In the genomic region with DNA sequence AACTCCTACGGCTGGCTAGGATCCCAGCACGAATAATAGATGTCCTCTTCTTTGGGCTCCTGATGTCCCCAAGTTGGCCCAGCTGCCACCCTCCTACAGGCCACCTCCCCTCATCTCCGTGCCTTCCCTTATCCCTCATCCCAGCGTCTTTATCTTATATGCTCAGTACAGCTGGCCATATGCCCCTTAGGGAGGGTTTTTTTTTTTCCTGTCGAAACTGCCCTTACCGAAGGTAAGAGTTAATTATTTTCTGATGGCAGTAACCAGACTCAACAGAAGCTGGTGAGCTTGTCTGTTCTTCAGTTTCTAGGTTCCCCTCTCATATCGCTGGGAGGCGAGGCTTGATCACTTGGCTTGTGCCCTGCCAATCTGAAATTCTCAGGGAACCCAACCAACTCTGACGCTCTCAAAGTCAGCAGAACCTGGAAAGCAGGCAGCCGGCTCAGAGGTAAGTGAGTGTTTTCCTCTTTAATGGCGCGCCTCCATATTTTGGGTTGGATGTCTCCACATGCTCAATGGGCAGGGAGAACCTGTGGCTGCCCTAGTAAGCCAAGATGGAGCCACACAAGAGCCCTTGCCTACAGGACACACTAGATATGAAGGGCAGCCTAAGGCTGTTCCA, we compare ENCODE assay signal across 25 mouse cellular contexts. TPM values are rescaled to one million over a fixed set of nuclear protein-coding genes. Genes with fewer than 3 reads are reported as not detected.
A peak's percentile ranks its signal among the peaks of the same experiment; 100 is the strongest.
DNase-seq lines count a peak whose midpoint lies in the region; ATAC-seq and TF ChIP-seq lines count a peak whose summit lies in the region.
"Had no signal": no experiment of that assay in that cellular context is flagged by ENCODE, and none has a peak within 500 bp of the region (broad histone marks: within the 10 kb centered on the region; RNA-seq: fewer than 3 reads in every experiment).

A gene (plus strand): TSS at position 164 of the 622 bp plus-strand sequence.

- TF ChIP-seq POLR2A in bone marrow, adult 2 months (IDR thresholded peaks at IDR 0.05; ENCODE audit: borderline replicate concordance, control insufficient read depth, low read depth, low read length), result no peak

- intact Hi-C loops in gastrocnemius, postnatal 14 days (cut with DNase I; ENCODE audit: low total_unique reads), result no loop called here

- H3K36me3 ChIP-seq in liver, embryonic 11.5 days (ENCODE audit: control insufficient read depth, insufficient read depth, low read length), result no peaks in the 10 kb centered on the region
- H3K36me3 ChIP-seq: G1E; heart, embryonic 13.5 days; limb, embryonic 12.5 days; midbrain, embryonic 10.5 days; neural tube, embryonic 13.5 days had no signal

- no peaks in the 10 kb centered on the region for H3K9me3 ChIP-seq in liver, embryonic 11.5 days (ENCODE audit: control insufficient read depth, low read length)
- H3K9me3 ChIP-seq: G1E; heart, embryonic 13.5 days; limb, embryonic 12.5 days; midbrain, embryonic 10.5 days; neural tube, embryonic 13.5 days had no signal

- H3K4me1 ChIP-seq in bone marrow, adult 2 months (ENCODE audit: control insufficient read depth, insufficient read depth, low read length), result peaks cover 1% of the 10 kb centered on the region; the same call in 1 of the 2 replicates
- peaks cover 36% of the 10 kb centered on the region for H3K4me1 ChIP-seq in liver, embryonic 11.5 days (replicated peaks; ENCODE audit: control insufficient read depth, insufficient read depth, low read length)

- H3K9ac ChIP-seq in liver, embryonic 11.5 days (ENCODE audit: low read depth, low read length), result peak within 1 kb of the TSS; percentile 67
- H3K9ac ChIP-seq: heart, embryonic 13.5 days; limb, embryonic 12.5 days; neural tube, embryonic 13.5 days had no signal

- peak; percentile 70 for DNase-seq in heart, adult 11 months
- DNase-seq in heart, adult 18-20 months, result no peak
- no peak for DNase-seq in liver, embryonic 11.5 days (ENCODE audit: low spot score)
- DNase-seq in ovary, postnatal 10 days (ENCODE audit: low spot score), result no peak
- no peak for DNase-seq in gastrocnemius, postnatal 14 days
- DNase-seq in adrenal gland, adult 18-20 months (ENCODE audit: low spot score in 2 of 2), result no peak
- DNase-seq: adrenal gland, postnatal 10 days; cerebellum, adult 8-10 months; heart, postnatal 36 days; kidney, postnatal 10 days; right cerebral cortex, postnatal 25 days; thymus, postnatal 4 days had no signal

- H3K4me3 ChIP-seq in bone marrow, adult 2 months (replicated peaks; ENCODE audit: control insufficient read depth, low read depth, low read length), result peak within 1 kb of the TSS; percentile 79
- H3K4me3 ChIP-seq in liver, embryonic 11.5 days (ENCODE audit: low read depth, low read length), result peak within 1 kb of the TSS; percentile 37
- H3K4me3 ChIP-seq: heart, embryonic 13.5 days; limb, embryonic 12.5 days; midbrain, embryonic 10.5 days; neural tube, embryonic 13.5 days had no signal

- 63% methylated on average over 12 of the region's 12 CpGs for WGBS in bone marrow, adult 2 months
- 56% methylated on average over 12 of the region's 12 CpGs for WGBS in liver, embryonic 11.5 days

- H3K4me2 ChIP-seq in liver, embryonic 11.5 days, result peak within 1 kb of the TSS; percentile 57
- H3K4me2 ChIP-seq: heart, embryonic 13.5 days; limb, embryonic 12.5 days; neural tube, embryonic 13.5 days had no signal

- H3K27ac ChIP-seq in bone marrow, adult 2 months (ENCODE audit: control insufficient read depth, insufficient read depth, low read depth, low read length, poor library complexity), result peak within 1 kb of the TSS; percentile 88
- H3K27ac ChIP-seq in liver, embryonic 11.5 days (ENCODE audit: low read depth, low read length), result peak within 1 kb of the TSS; percentile 81
- H3K27ac ChIP-seq: heart, embryonic 13.5 days; limb, embryonic 12.5 days; midbrain, embryonic 10.5 days; neural tube, embryonic 13.5 days had no signal

- ATAC-seq in liver, embryonic 11.5 days (replicated peaks; ENCODE audit: low FRiP score), result peak; percentile 79
- peak; percentile 83 for ATAC-seq in megakaryocyte-erythroid progenitor cell, adult 5-6 weeks (replicated peaks; ENCODE audit: low FRiP score, low TSS enrichment, poor library complexity, severe bottlenecking)
- ATAC-seq: CD4-positive, CD25-positive, alpha-beta regulatory T cell, adult 4 months; forebrain, embryonic 14.5 days; hindbrain, embryonic 16.5 days had no signal

- TF ChIP-seq CTCF in bone marrow, adult 2 months (IDR thresholded peaks at IDR 0.05; ENCODE audit: control insufficient read depth, insufficient read depth, low read length), result no peak

- no peaks in the 10 kb centered on the region for H3K27me3 ChIP-seq in liver, embryonic 11.5 days (replicated peaks; ENCODE audit: control insufficient read depth, insufficient read depth, low read length)
- H3K27me3 ChIP-seq: neural tube, embryonic 13.5 days had no signal

RNA-seq across cellular contexts. Expression of the gene that starts here (rescaled TPM):
- not detected for total RNA-seq in heart, adult 18-20 months (2021)
- 65.1 and 93.5 TPM in 2 replicates for polyA plus RNA-seq in bone marrow, adult 2 months (2011; ENCODE audit: insufficient read depth, insufficient read length, low replicate concordance, missing spikeins)
- polyA plus RNA-seq in liver, embryonic 11.5 days (2014; fragmentation: Nextera tagmentation; extraction: Ambion mirVana), result 4.0 and 5.0 TPM in 2 replicates
- 34.1 and 34.2 TPM in 2 replicates for total RNA-seq in megakaryocyte-erythroid progenitor cell, adult 5-6 weeks (2014; fragmentation: Nextera tagmentation)
- 11.5 and 18.8 TPM in 2 replicates for total RNA-seq in megakaryocyte-erythroid progenitor cell, adult 5-6 weeks (2017)
- not detected for total RNA-seq in gastrocnemius, postnatal 14 days (2021)
- total RNA-seq in adrenal gland, adult 18-20 months (2021), result not detected
- total RNA-seq: heart, postnatal 36 days; left cerebral cortex, adult 8-10 months had no signal
- polyA plus RNA-seq: CD4-positive, CD25-positive, alpha-beta regulatory T cell, adult 4 months; embryonic facial prominence, embryonic 14.5 days; forebrain, embryonic 14.5 days; G1E; hindbrain, embryonic 16.5 days; intestine, postnatal 0 days; midbrain, embryonic 10.5 days; neural tube, embryonic 13.5 days had no signal

Comparison
In these comparisons a context has a peak if more than half of its experiments do, and no peak if none do; other contexts are left out.
1. RNA of the gene that starts here (total RNA-seq): 11.5 to 34.2 TPM in megakaryocyte-erythroid progenitor cell, adult 5-6 weeks; not detected in heart, adult 18-20 months, not detected in gastrocnemius, postnatal 14 days and not detected in adrenal gland, adult 18-20 months; every median in the first group is over 10 times any median in the second.
2. RNA of the gene that starts here (polyA plus RNA-seq): 65.1 to 93.5 TPM in bone marrow, adult 2 months; 4.0 to 5.0 TPM in liver, embryonic 11.5 days; every median in the first group is over 10 times any median in the second.